Mouse (Mus musculus) stomach, postnatal 0 days (tissue): ENCODE measurements at regions not wholly inside any gene's neighbourhood (a gene's known extent, or its start where the extent isn't known, plus 50 kb on each side); places are given as distances from the start of the nearest gene placed in this dataset.

Experiments
- CTCF ChIP-seq: IDR thresholded peaks from 2 replicates; pipeline ENCODE4 v1.5.1; 2016; ENCODE audit warnings: antibody characterized with exemption, low read depth, mild to moderate bottlenecking, moderate library complexity
- EP300 ChIP-seq: optimal IDR thresholded peaks from 2 replicates; pipeline ENCODE3; 2016; ENCODE audit warnings: antibody characterized with exemption

DNA sequence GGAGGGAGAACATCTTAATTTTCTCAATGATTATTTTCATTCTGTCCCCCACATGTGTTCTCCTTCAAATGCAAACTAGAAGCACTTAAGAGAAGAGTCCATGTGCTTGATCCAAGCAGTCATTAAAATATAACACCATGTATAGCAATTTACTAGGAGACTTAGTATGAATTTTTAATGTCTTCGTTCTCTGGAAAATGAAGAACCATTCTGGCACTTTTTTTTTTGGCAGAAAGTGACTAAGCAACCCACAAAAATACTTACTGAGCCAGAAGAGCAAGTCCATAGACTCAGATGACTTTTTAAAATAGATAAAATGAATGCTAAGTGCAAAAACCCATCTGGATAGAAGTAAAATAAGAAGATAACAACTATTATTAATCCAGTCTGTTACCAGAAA is 477.3 kb upstream of the Galntl6 start:
- TF ChIP-seq CTCF, result no peak
- no peak for TF ChIP-seq EP300
